Mouse (Mus musculus) lung, postnatal 36 days (tissue): ENCODE results near the gene Fcamr.

ENCODE experiments used
- DNase-seq: peaks from one replicate; pipeline ENCODE4 v3.0.0; 2022; ENCODE audit warnings: mixed read lengths

The Fcamr gene

GRCm38 (mm10) chr1:130804279-130804678, 3.6 kb downstream of the Fcamr start:
- DNase-seq: peak; percentile 24

GRCm38 (mm10) chr1:130810906-130811305, 10.2 kb downstream of the Fcamr start:
- no peak for DNase-seq

DNA sequence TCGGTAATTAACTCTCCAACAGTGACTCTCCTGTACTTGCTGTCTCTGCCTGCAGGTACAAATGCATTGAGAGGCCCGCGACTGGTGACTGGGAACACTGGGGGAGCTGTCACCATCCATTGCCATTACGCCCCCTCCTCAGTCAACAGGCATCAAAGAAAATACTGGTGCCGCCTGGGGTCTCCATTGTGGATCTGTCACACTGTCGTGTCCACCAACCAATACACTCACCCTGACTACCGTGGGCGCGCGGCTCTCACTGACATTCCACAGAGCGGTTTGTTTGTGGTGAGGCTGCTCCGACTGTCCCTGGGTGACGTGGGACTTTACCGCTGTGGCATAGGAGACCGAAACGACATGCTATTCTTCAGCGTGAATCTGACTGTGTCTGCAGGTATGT, 10.6 kb downstream of the Fcamr start:
- DNase-seq: no peak

GRCm38 (mm10) chr1:130819737-130820136, 19.0 kb downstream of the Fcamr start:
- peak; percentile 22 for DNase-seq

GRCm38 (mm10) chr1:130820316-130821148, 19.8 kb downstream of the Fcamr start:
- peak; percentile 44 for DNase-seq

DNA sequence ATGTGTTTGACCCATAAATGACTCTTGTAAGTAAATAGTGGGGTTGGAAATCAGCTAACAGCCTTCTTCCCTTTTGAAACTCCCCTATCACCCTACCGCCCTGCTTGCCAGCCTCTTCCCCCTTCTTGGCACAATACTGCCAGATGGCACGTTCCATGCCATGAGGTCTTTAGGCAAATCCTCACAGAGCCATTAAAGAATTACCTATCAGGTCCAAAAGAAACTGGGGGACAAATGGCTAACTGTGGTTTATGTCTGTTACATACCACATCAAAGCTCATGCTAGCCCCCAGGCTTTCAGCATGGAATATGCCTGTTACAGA, 20.4 kb downstream of the Fcamr start:
- no peak for DNase-seq

GRCm38 (mm10) chr1:130821911-130822625, 21.4 kb downstream of the Fcamr start:
- DNase-seq: no peak

- DNase-seq: peak; percentile 47
Measured at GRCm38 (mm10) chr1:130826448-130826847, 25.7 kb downstream of the Fcamr start, which contains the start of gene Pigr. Gene Pigr (plus strand): TSS chr1:130826684.

DNA sequence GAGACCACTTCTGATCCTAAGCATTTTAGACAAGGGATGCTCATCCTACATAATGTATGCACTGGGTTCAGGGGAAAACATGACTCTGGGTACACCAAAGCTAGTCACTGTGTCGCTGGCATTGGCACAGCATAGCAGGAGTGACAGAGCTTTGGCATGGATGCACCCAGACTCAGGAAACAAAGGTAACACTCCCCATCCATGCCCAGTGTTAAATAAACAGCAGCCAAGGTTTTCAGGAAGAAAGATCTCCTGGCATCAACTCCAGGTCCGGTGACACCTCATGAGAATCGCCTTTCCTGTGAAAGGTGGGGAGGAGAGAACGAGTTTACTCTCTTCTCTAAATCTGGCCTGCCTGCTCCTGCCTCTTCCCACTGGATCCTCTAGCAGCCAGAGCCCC, 28.0 kb downstream of the Fcamr start:
- DNase-seq: no peak

DNA sequence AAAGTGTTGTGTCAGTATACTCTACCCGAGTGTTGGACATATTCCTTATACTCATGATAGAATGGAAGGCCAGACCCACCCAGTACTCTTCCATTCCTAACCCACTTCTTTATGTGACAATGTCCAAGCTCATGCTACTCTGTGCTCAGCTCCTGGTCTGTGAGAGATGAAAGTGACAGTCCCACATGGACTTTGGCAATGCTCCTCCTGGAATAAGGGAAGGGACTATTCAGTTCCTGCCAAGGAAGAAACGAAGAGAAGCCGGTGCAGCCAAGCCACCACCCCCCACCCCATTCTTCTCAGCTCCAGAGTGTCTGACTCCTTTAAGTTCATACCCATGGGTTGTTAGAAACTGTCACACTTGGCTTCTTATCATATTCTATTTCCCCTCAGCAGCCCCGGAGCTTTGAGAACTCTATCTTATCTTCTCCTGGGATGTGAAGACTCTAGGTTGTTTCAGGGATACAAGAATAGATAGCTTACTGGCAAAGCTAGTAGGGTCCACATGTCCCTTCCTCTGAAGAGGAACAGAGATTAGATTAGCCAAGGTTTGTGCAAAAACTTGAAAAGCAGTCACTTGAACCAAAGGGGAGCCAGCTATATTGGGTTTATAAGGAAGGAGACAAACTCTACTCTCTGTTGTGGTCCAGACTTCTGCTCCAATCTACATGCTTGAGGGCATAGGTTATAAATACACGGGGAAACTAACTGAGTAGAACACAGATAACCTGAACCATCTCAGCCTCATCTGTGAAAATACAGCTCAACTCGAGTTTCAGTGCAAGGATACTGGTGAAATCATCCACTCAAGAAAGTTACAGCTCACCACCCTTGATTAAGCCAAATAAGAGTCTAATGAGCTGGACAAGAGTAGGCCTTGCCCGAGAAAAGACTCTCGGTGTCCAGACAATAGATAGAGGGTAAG, 29.5 kb downstream of the Fcamr start:
- no peak for DNase-seq

DNA sequence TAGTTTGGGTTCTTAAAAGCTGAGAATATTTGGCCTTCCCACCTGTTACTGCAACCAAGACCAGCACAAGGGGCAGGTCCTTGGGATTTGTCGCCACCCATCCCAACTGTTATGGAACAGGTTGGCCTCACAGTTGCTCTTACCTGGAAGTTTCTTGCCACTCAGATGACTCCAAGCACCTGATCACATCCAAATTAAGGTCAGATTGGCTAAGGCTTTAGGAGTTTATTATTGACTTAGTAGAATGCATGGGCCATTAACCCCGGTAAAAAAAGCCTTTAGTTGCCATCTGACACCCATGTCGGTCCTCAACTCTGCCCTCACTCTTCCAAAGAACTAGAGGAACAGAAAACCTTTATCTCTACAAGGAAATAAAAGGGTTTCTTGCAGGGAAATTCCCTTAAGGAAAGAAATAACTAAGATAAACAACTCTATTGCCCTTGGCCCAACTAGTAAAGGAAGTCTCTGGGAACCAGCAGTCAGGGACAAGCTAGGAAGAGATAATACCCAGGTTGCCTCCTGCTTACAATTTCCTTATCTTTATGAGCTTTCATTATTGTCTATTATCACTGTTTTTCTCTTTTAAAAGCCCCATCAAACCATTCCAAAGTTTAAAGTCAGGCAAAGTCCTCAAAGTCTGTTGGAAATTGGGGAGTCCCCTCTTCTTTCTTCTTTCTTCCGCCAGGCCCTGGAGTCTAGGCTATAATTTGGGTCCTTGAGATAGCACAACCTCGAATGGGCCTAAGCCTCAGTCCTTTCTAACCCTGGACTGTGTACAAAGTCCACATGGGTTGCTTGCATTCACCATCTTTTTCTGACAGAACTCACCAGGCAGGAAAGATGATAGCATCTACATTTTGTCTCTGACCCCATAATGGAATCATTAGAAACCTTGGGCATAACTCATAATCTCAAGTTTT, 31.8 kb downstream of the Fcamr start:
- DNase-seq: no peak

GRCm38 (mm10) chr1:130835161-130835936, 34.6 kb downstream of the Fcamr start:
- no peak for DNase-seq

- peak; percentile 84 for DNase-seq
Measured at GRCm38 (mm10) chr1:130838288-130838687, 37.6 kb downstream of the Fcamr start.

GRCm38 (mm10) chr1:130840599-130841379, 40.1 kb downstream of the Fcamr start:
- DNase-seq: no peak

DNA sequence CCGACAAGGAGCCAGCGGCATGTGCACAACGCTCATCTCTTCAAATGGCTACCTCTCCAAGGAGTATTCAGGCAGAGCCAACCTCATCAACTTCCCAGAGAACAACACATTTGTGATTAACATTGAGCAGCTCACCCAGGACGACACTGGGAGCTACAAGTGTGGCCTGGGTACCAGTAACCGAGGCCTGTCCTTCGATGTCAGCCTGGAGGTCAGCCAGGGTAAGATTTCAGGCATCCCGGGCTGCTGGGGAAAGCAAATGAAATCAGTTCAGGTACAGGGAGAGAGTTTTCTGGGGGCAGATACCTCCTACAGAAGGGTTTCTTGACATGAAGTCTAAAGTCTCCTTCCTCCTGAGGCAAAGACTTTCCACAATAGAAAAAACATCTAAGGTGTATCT, 40.9 kb downstream of the Fcamr start:
- DNase-seq: no peak

- no peak for DNase-seq
Measured at GRCm38 (mm10) chr1:130844516-130844915, 43.8 kb downstream of the Fcamr start.

- DNase-seq: no peak
Measured at GRCm38 (mm10) chr1:130849530-130850214, 49.0 kb downstream of the Fcamr start.

DNA sequence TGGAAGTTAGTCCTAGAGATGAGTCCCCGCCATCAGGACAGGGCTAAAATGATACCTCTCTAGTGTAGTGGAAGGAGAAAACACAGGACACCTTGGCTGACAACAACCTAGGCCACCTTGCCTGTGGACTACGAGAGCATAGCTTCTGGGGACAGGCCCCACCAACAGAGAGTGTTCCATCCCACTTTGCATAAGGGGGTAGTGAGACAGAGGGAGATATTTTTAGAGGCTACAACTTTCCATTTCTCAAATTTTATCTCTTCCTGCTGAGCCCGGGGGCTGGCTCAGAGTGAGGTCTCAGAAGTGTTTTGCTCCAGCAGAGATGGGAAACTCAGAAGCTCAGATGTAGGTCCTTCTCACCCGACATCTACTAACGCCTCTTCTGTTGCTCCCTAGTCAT, 49.7 kb downstream of the Fcamr start:
- no peak for DNase-seq

GRCm38 (mm10) chr1:130854819-130855218, 54.1 kb downstream of the Fcamr start:
- DNase-seq: no peak

DNA sequence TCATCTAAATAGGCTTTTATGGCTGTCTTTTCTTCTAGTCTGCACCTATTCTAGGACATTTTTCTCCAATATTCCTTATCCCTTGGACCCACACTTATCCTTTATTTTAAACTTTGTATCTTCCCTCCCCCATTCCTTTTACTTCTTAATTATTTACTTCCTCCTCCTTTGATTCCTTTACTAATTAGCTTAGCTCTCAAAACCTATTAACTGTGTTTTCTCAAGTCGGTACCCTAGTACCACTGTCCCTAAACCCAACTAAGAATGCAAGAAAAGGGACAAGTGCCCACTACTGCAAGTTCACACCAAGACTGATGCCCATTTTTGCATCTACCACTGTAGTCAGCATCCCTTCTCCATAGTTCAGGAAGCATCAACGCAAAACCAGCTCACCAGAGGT, 55.0 kb downstream of the Fcamr start:
- no peak for DNase-seq
